Mouse (Mus musculus) neural tube, embryonic 15.5 days (tissue): ENCODE results near the gene Bace2. TPM values are rescaled to one million over a fixed set of nuclear protein-coding genes. Genes with fewer than 3 reads are reported as not detected.

Source experiments
- ATAC-seq: fragments of 200-750 bp; cut with Nextera tagmentation; 2 replicates; pipeline ENCODE4 v1.8.0; 2017; ENCODE audit warnings: mild to moderate bottlenecking, moderate TSS enrichment, moderate library complexity; ENCODE audit not compliant: low FRiP score
- H3K27ac ChIP-seq: fragments of 300-500 bp; sonication (generic); replicated peaks from 2 replicates; pipeline ENCODE4 v1.5.1; 2015; ENCODE audit warnings: mild to moderate bottlenecking, inconsistent platforms
- H3K27me3 ChIP-seq: fragments of 300-500 bp; sonication (generic); replicated peaks from 2 replicates; pipeline ENCODE4 v1.6.1; 2015; ENCODE audit warnings: inconsistent platforms
- H3K36me3 ChIP-seq: fragments of 300-500 bp; sonication (generic); 2 replicates; pipeline ENCODE4 v1.6.1; 2015; ENCODE audit warnings: inconsistent platforms
- H3K4me1 ChIP-seq: fragments of 300-500 bp; sonication (generic); 2 replicates; pipeline ENCODE4 v1.6.1; 2015; ENCODE audit warnings: inconsistent platforms
- H3K4me2 ChIP-seq: fragments of 300-500 bp; sonication (generic); 2 replicates; pipeline ENCODE4 v1.6.1; 2015; ENCODE audit warnings: inconsistent platforms, mild to moderate bottlenecking, moderate library complexity
- H3K4me3 ChIP-seq: fragments of 300-500 bp; sonication (generic); replicated peaks from 2 replicates; pipeline ENCODE4 v1.5.1; 2015; ENCODE audit warnings: mild to moderate bottlenecking, inconsistent platforms
- H3K9ac ChIP-seq: fragments of 300-500 bp; sonication (generic); replicated peaks from 2 replicates; pipeline ENCODE4 v1.6.1; 2015; ENCODE audit warnings: mild to moderate bottlenecking, inconsistent platforms
- H3K9me3 ChIP-seq: fragments of 300-500 bp; sonication (generic); replicated peaks from 2 replicates; pipeline ENCODE4 v1.6.1; 2016; ENCODE audit warnings: inconsistent platforms
- WGBS: fragments of 180-500 bp; shearing (Covaris S2); methylation state at CpG from one replicate; pipeline ENCODE4 v1.1.7; 2015; ENCODE audit warnings: mixed read lengths; 5-methylcytosine and 5-hydroxymethylcytosine counted together
- polyA plus RNA-seq: library from polyadenylated mRNA; unstranded; fragments of >200 nt; fragmentation: Nextera tagmentation; extraction: Ambion mirVana; gene quantifications from 2 replicates; pipeline ENCODE4 v1.2.1, GENCODE M21; 2015

The Bace2 gene
- polyA plus RNA-seq, 1 experiment from 2014 or later = 7.6 TPM

DNA sequence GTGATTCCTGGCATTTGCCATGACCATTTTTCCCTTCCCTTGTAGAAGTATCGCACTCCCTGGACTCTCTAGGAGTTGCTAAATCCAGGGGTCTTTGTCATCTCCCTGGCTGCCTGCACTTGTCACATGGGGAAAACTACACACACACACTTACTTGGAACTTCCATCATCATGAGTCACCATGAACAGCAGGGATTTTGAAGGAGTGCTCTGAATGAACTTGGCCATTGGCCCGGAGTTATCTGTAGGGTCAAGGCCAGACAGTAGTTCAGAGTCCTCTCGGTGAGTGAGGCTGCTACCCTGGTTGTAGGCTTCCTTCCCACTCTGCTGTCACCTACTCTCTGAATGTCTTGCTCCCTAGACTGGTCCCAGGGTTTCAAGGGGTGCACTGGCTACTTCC lies 119.0 kb downstream of the Bace2 start:
- Histone ChIP-seq H3K9ac (no peak overlapping the region), H3K4me1 (no peaks in the 10 kb centered on the region), H3K27ac (no peak overlapping the region), H3K27me3 (no peaks in the 10 kb centered on the region), H3K9me3 (no peaks in the 10 kb centered on the region), H3K36me3 (no peaks in the 10 kb centered on the region), H3K4me3 (no peak overlapping the region), H3K4me2 (no peak overlapping the region)
- ATAC-seq = no peak
- WGBS = 93% methylated on average over 3 of the region's 3 CpGs

DNA sequence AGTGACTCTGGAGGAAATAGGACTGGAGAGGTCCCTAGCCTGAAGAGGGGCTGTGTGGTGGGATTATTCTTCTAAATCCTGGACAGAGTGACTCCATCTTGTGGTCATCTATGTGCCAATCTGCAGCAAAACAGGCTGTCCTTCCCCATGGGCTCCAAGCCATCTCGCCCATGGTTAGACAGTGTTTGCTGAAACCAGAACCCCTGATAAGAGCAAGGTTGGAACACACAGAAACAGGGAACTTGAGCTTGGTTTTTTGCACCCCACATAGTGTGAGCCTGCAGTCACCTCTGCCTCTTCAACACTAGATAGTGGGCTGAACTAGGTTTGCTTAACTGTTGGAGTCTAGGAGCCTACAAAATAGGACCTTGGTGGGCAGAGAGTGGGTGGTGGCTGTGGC lies 120.0 kb downstream of the Bace2 start:
- no peak for ATAC-seq
- Histone ChIP-seq H3K4me2 (no peak overlapping the region), H3K9me3 (no peaks in the 10 kb centered on the region), H3K36me3 (no peaks in the 10 kb centered on the region), H3K27me3 (no peaks in the 10 kb centered on the region), H3K27ac (no peak overlapping the region), H3K4me1 (no peaks in the 10 kb centered on the region), H3K9ac (no peak overlapping the region), H3K4me3 (no peak overlapping the region)
- WGBS = 88% methylated on average over 1 of the region's 1 CpGs

GRCm38 (mm10) chr16:97478655-97479054 lies 122.1 kb downstream of the Bace2 start:
- H3K4me1 ChIP-seq = no peaks in the 10 kb centered on the region

DNA sequence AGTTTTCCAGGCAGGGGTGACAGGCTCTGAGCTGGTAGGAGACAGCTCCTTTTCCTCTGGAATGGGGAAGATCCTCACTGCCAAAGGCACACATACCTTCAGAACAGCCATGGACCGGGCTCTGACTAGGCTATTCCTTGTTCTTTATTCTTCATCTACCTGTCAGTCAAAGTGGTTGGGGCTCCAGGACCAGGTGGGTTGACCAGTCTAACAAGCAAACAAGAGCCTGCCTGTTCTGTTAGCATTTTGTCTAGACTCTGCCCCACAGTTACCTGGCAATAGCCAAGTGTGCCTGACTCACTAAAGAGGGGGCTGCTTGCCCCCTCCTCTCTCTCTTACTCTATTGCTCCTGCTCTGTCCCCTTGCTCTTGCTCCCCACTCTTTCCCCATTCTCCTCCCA lies 135.8 kb downstream of the Bace2 start:
- H3K27ac ChIP-seq = no peak overlapping the region
- no peak overlapping the region for H3K9ac ChIP-seq
- no peak for ATAC-seq
- H3K4me1 ChIP-seq = no peaks in the 10 kb centered on the region
- no peaks in the 10 kb centered on the region for H3K27me3 ChIP-seq
- no peak overlapping the region for H3K4me3 ChIP-seq
- H3K9me3 ChIP-seq = no peaks in the 10 kb centered on the region
- no peak overlapping the region for H3K4me2 ChIP-seq
- no peaks in the 10 kb centered on the region for H3K36me3 ChIP-seq
- WGBS = 78% methylated on average over 1 of the region's 1 CpGs

More at GRCm38 (mm10) chr16:97478655-97479054, 122.1 kb downstream of the Bace2 start:
- no peaks in the 10 kb centered on the region for H3K36me3 ChIP-seq
- ATAC-seq = no peak
- H3K4me3 ChIP-seq = no peak overlapping the region
- H3K9ac ChIP-seq = no peak overlapping the region
- H3K27ac ChIP-seq = no peak overlapping the region
- WGBS = 80% methylated on average over 2 of the region's 2 CpGs
- H3K9me3 ChIP-seq = no peaks in the 10 kb centered on the region
- no peak overlapping the region for H3K4me2 ChIP-seq
- no peaks in the 10 kb centered on the region for H3K27me3 ChIP-seq

Other genes with a start within 250 kb of the Bace2 start
- 12.2 and 13.2 TPM in 2 replicates for gene Dscam, start 186.0 kb upstream of the Bace2 start, polyA plus RNA-seq
- 0.26 and 0.28 TPM in 2 replicates for gene Mx1, start 106.2 kb downstream of the Bace2 start, polyA plus RNA-seq
- gene Fam3b, start 158.1 kb downstream of the Bace2 start, polyA plus RNA-seq = not detected in 2 replicates